Mouse (Mus musculus) midbrain, embryonic 14.5 days (tissue): ENCODE results near the gene Snapc1. TPM values are rescaled to one million over a fixed set of nuclear protein-coding genes. Genes with fewer than 3 reads are reported as not detected.

Experiments used
- ATAC-seq: fragments of 200-750 bp; cut with Nextera tagmentation; 2 replicates; pipeline ENCODE4 v1.8.0; 2017; ENCODE audit warnings: moderate number of reproducible peaks, moderate library complexity; ENCODE audit not compliant: low FRiP score, low TSS enrichment
- DNase-seq: peaks from one replicate; pipeline ENCODE4 v3.0.0-alpha.2; 2015
- H3K27ac ChIP-seq: fragments of 300-500 bp; sonication (generic); replicated peaks from 2 replicates; pipeline ENCODE4 v1.5.1; 2014; ENCODE audit warnings: mild to moderate bottlenecking, low read depth, low read length, moderate library complexity
- H3K27me3 ChIP-seq: fragments of 300-500 bp; sonication (generic); 2 replicates; pipeline ENCODE4 v1.6.1; 2014; ENCODE audit warnings: low read length, control low read depth, mixed read lengths; ENCODE audit not compliant: control insufficient read depth, insufficient read depth
- H3K36me3 ChIP-seq: fragments of 300-500 bp; sonication (generic); 2 replicates; pipeline ENCODE4 v1.6.1; 2014; ENCODE audit warnings: low read length, control low read depth; ENCODE audit not compliant: control insufficient read depth, insufficient read depth
- H3K4me1 ChIP-seq: fragments of 300-500 bp; sonication (generic); 2 replicates; pipeline ENCODE4 v1.6.1; 2014; ENCODE audit warnings: mild to moderate bottlenecking, antibody characterized with exemption, low read length, control low read depth; ENCODE audit not compliant: control insufficient read depth, insufficient read depth
- H3K4me2 ChIP-seq: fragments of 300-500 bp; sonication (generic); 2 replicates; pipeline ENCODE4 v1.6.1; 2014; ENCODE audit warnings: mild to moderate bottlenecking, low read length, moderate library complexity
- H3K4me3 ChIP-seq: fragments of 300-500 bp; sonication (generic); replicated peaks from 2 replicates; pipeline ENCODE4 v1.5.1; 2014; ENCODE audit warnings: low read depth, low read length
- H3K9ac ChIP-seq: fragments of 300-500 bp; sonication (generic); replicated peaks from 2 replicates; pipeline ENCODE4 v1.6.1; 2014; ENCODE audit warnings: mild to moderate bottlenecking, low read length, moderate library complexity
- H3K9me3 ChIP-seq: fragments of 300-500 bp; sonication (generic); 2 replicates; pipeline ENCODE4 v1.6.1; 2016; ENCODE audit warnings: low read length, control low read depth, mixed read lengths; ENCODE audit not compliant: control insufficient read depth
- WGBS: fragments of 180-500 bp; shearing (Covaris S2); extraction: QIAGEN DNeasy Blood & Tissue Kit; methylation state at CpG from one replicate; pipeline ENCODE4 v1.1.7; 2014; 5-methylcytosine and 5-hydroxymethylcytosine counted together
- polyA plus RNA-seq: library from polyadenylated mRNA; unstranded; fragments of >200 nt; fragmentation: Nextera tagmentation; extraction: Ambion mirVana; gene quantifications from 2 replicates; pipeline ENCODE4 v1.2.1, GENCODE M21; 2014

Gene Snapc1
- polyA plus RNA-seq, 1 experiment from 2014 or later: 38.4 TPM

- Histone ChIP-seq H3K4me1 (peaks cover 7% of the 10 kb centered on the region; the same call in 1 of the 2 replicates), H3K4me3 (peak overlapping the region; percentile 64), H3K9ac (peak overlapping the region; percentile 93), H3K9me3 (no peaks in the 10 kb centered on the region), H3K27me3 (no peaks in the 10 kb centered on the region), H3K4me2 (peak overlapping the region; percentile 74), H3K36me3 (no peaks in the 10 kb centered on the region), H3K27ac (peak overlapping the region; percentile 84)
- 26% methylated on average over 5 of the region's 5 CpGs for WGBS
- DNase-seq (peak; percentile 47), ATAC-seq (0 out of 2 replicates have a peak, but pooled peaks have one; percentile 19)
Measured at GRCm38 (mm10) chr12:73998128-73998456, 33.8 kb downstream of the Snapc1 start.

- Histone ChIP-seq H3K4me1 (peaks cover 7% of the 10 kb centered on the region; the same call in 1 of the 2 replicates), H3K36me3 (no peaks in the 10 kb centered on the region), H3K27ac (no peak overlapping the region), H3K27me3 (no peaks in the 10 kb centered on the region), H3K4me2 (no peak overlapping the region), H3K9ac (no peak overlapping the region), H3K4me3 (no peak overlapping the region), H3K9me3 (no peaks in the 10 kb centered on the region)
- DNase-seq (no peak), ATAC-seq (no peak)
- 93% methylated on average over 9 of the region's 9 CpGs for WGBS
Measured at GRCm38 (mm10) chr12:74002449-74002848, 38.2 kb downstream of the Snapc1 start.

- Histone ChIP-seq H3K4me1 (no peaks in the 10 kb centered on the region), H3K4me3 (no peak overlapping the region), H3K4me2 (no peak overlapping the region), H3K9me3 (no peaks in the 10 kb centered on the region), H3K36me3 (no peaks in the 10 kb centered on the region), H3K27ac (no peak overlapping the region), H3K9ac (no peak overlapping the region), H3K27me3 (no peaks in the 10 kb centered on the region)
- DNase-seq: peak; percentile 76
- WGBS: 22% methylated on average over 8 of the region's 8 CpGs
- ATAC-seq: no peak
Measured at GRCm38 (mm10) chr12:74009448-74009911, 45.2 kb downstream of the Snapc1 start.

- Histone ChIP-seq H3K27ac (no peak overlapping the region), H3K27me3 (no peaks in the 10 kb centered on the region), H3K4me2 (0 out of 2 replicates have a peak overlapping the region, but pooled peaks have one; percentile 16), H3K4me3 (no peak overlapping the region), H3K36me3 (no peaks in the 10 kb centered on the region), H3K4me1 (no peaks in the 10 kb centered on the region), H3K9ac (no peak overlapping the region), H3K9me3 (no peaks in the 10 kb centered on the region)
- DNase-seq: peak; percentile 88
- ATAC-seq: peak; percentile 76
- WGBS: 1% methylated on average over 6 of the region's 6 CpGs
Measured at GRCm38 (mm10) chr12:74013739-74014138, 49.5 kb downstream of the Snapc1 start.

DNA sequence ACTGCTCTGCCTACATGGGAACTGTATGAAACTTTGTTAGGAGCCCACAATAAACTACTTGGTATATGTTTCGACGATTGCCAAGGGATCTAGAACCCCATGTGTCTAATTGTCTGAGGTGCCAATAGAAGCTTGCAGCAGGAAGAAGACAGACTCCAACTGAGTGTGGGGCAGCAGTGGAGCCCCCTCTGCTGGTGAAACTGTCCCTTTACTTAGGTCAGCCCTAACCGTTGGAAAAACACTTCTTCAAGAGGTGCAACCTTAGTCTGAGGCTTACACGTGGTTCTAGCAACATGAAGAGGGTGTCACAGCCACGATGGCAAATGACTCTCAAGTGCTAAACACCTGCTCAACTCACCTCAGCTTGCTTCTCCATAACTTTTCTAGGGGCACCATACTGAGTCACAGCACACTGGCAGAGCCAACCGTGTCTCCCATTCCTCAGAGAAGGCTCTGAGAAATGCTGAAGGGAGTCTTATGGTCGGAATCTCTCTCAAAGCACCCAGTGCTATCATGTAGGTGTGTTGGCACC is 50.5 kb downstream of the Snapc1 start:
- DNase-seq (no peak), ATAC-seq (no peak)
- H3K4me2 ChIP-seq: no peak overlapping the region
- H3K4me1 ChIP-seq: no peaks in the 10 kb centered on the region
- H3K9me3 ChIP-seq: no peaks in the 10 kb centered on the region
- H3K9ac ChIP-seq: no peak overlapping the region
- WGBS: 59% methylated on average over 7 of the region's 7 CpGs
- H3K36me3 ChIP-seq: no peaks in the 10 kb centered on the region
- no peak overlapping the region for H3K27ac ChIP-seq
- no peaks in the 10 kb centered on the region for H3K27me3 ChIP-seq
- H3K4me3 ChIP-seq: no peak overlapping the region

DNA sequence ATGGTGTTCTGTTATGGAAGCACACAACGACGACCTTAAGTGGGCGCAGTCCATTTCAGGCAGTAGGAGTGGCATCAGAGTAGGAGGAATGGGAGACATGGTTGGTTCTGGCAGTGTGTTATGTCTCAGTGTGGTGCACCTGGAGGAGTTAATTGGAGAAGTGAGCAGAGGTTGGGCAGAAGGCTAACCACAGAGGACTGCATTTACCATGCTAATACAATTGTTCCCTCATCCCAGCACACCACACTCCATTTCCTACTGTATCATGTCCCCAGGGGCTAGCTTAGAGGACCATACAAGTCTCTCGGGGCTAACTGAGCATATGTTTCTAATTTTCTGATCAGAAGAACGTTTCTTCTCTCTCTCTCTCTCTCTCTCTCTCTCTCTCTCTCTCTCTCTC is 51.2 kb downstream of the Snapc1 start:
- no peak for ATAC-seq

GRCm38 (mm10) chr12:74023260-74023659 is 59.0 kb downstream of the Snapc1 start:
- no peak for DNase-seq

More for the DNA sequence above, 51.2 kb downstream of the Snapc1 start:
- Histone ChIP-seq H3K4me2 (no peak overlapping the region), H3K36me3 (no peaks in the 10 kb centered on the region), H3K9me3 (no peaks in the 10 kb centered on the region), H3K4me3 (no peak overlapping the region), H3K27me3 (no peaks in the 10 kb centered on the region), H3K27ac (no peak overlapping the region), H3K9ac (no peak overlapping the region), H3K4me1 (no peaks in the 10 kb centered on the region)
- DNase-seq: no peak
- WGBS: 77% methylated on average over 5 of the region's 5 CpGs

DNA sequence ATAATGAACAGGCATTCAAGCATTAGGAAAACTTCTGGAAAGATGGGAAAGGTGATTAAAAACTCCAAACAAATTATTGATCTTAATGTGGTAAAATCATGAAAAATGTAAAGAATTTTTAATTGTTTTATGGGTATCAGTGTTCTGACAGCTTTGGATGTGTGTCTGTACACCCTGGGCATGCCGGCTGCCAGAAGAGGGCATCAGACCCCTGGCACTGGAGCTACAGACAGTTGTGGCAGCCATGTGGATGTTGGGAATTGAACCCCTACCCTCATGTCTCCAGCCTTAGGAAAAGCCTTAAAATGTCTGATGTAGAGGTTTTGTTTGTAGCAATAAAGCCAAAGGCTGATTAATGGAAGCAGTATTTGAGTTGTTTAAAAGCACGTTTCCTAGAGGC is 60.6 kb downstream of the Snapc1 start:
- no peaks in the 10 kb centered on the region for H3K4me1 ChIP-seq
- H3K4me3 ChIP-seq: no peak overlapping the region
- DNase-seq (no peak), ATAC-seq (no peak)
- 89% methylated on average over 2 of the region's 2 CpGs for WGBS
- H3K4me2 ChIP-seq: no peak overlapping the region
- H3K9ac ChIP-seq: no peak overlapping the region
- H3K9me3 ChIP-seq: no peaks in the 10 kb centered on the region
- no peaks in the 10 kb centered on the region for H3K27me3 ChIP-seq
- no peaks in the 10 kb centered on the region for H3K36me3 ChIP-seq
- no peak overlapping the region for H3K27ac ChIP-seq

More at GRCm38 (mm10) chr12:74023260-74023659, 59.0 kb downstream of the Snapc1 start:
- Histone ChIP-seq H3K27ac (no peak overlapping the region), H3K4me1 (no peaks in the 10 kb centered on the region), H3K4me2 (no peak overlapping the region), H3K27me3 (no peaks in the 10 kb centered on the region), H3K9ac (no peak overlapping the region), H3K4me3 (no peak overlapping the region), H3K36me3 (no peaks in the 10 kb centered on the region), H3K9me3 (no peaks in the 10 kb centered on the region)
- no peak for ATAC-seq
- WGBS: 58% methylated on average over 5 of the region's 5 CpGs
